Mouse (Mus musculus): ENCODE data around the gene Npl. TPM values are rescaled to one million over a fixed set of nuclear protein-coding genes. Genes with fewer than 3 reads are reported as not detected.

The Npl gene
- polyA plus RNA-seq (2015; fragmentation: Nextera tagmentation; extraction: Ambion mirVana): 16.6 and 17.2 TPM in 2 replicates

DNA sequence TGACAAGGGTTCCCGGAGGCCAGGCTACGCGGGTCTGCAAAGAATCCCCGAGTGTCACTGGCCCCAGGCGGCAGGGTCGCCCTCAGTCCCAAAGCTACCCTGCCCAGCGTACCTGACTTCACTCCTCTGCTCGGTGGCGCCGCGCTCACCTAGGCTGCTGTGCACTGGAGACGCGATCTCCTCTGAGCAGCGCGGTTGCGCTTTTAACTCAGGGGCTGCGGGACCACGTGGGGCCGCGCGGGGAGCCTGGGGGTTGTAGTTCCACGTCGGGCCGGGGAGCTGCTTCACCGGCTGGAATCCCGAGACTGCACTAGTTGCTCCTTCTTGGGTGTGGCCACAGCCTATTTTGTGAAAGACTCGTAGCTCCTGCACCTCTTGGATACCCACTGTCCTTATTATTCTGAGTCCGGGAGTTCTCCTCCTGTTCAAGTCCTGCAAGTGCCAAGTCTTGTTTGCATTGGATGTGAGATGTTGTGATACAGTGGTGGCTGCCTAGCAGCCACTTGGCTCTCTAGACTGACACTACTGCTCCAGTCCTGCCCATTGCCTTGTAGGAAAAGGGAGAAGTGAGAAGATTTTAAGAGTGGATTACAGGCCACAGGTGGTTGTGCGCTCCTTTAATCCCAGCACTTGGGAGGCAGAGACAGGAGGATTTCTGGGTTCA is at the start of gene Npl:
Npl (minus strand) TSS at position 510 of the 664 bp plus-strand sequence.

DNA sequence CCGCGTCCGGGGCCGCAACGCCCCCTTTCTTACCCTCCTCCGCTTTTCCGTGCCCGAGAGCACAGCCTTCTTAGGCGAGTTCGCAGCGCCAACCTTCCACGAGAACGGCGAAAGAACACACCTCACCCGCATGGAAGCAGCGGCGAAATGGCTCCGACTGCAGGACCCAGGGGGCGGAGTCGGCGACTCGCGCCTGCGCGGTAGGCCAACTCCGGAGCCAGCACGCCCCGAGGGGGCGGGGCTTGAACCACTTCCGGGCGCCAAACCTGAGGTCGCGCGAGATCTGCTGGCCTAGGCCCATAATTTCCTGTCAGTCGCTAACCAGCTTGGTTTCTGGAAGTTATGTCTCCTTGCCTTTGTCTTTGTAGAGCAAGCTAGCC is 62.4 kb downstream of the Npl start, which contains the start of gene Dhx9:
Dhx9 (minus strand) TSS at position 161 of the 380 bp plus-strand sequence.

Other genes with a start within 250 kb of the Npl start
- gene Lamc1, start 217.3 kb downstream of the Npl start, polyA plus RNA-seq (2015; fragmentation: Nextera tagmentation; extraction: Ambion mirVana): 25.0 and 25.8 TPM in 2 replicates
- gene Shcbp1l, start 124.9 kb downstream of the Npl start, polyA plus RNA-seq (2015; fragmentation: Nextera tagmentation; extraction: Ambion mirVana): 0.88 and 1.4 TPM in 2 replicates
- 30.1 and 33.6 TPM in 2 replicates for gene Dhx9, start 62.4 kb downstream of the Npl start, polyA plus RNA-seq (2015; fragmentation: Nextera tagmentation; extraction: Ambion mirVana)
- 8.6 and 9.3 TPM in 2 replicates for gene Rgs8, start 103.0 kb upstream of the Npl start, polyA plus RNA-seq (2015; fragmentation: Nextera tagmentation; extraction: Ambion mirVana)
- gene Rgs16, start 190.3 kb upstream of the Npl start, polyA plus RNA-seq (2015; fragmentation: Nextera tagmentation; extraction: Ambion mirVana): 8.2 and 8.7 TPM in 2 replicates
- 13.8 and 18.5 TPM in 2 replicates for gene Rnasel, start 199.4 kb upstream of the Npl start, polyA plus RNA-seq (2015; fragmentation: Nextera tagmentation; extraction: Ambion mirVana)